Mouse (Mus musculus) natural killer cell, adult 2 months (primary cell): ENCODE measurements at regions not wholly inside any gene's neighbourhood (a gene's known extent, or its start where the extent isn't known, plus 50 kb on each side); places are given as distances from the start of the nearest gene placed in this dataset.

Experiments used
- DNase-seq, 2 experiments: peaks; one replicate each; pipeline ENCODE4 v3.0.0; 2022; ENCODE audit warnings: low spot score in 2 of 2

- DNase-seq = no peak
Measured at GRCm38 (mm10) chr14:25334186-25334585, 124.8 kb upstream of the Zmiz1 start.

GRCm38 (mm10) chr14:25336875-25337274 lies 122.1 kb upstream of the Zmiz1 start:
- no peak for DNase-seq

- DNase-seq = no peak
Measured at GRCm38 (mm10) chr14:25338404-25339051, 120.5 kb upstream of the Zmiz1 start.

- no peak for DNase-seq
Measured at GRCm38 (mm10) chr14:25340845-25341244, 118.1 kb upstream of the Zmiz1 start.

- no peak for DNase-seq
Measured at GRCm38 (mm10) chr14:25341848-25342427, 117.0 kb upstream of the Zmiz1 start.

GRCm38 (mm10) chr14:25342865-25343565 lies 116.0 kb upstream of the Zmiz1 start:
- no peak for DNase-seq

GRCm38 (mm10) chr14:25345995-25346394 lies 113.0 kb upstream of the Zmiz1 start:
- peak; percentile 41 to 62 for DNase-seq

- no peak for DNase-seq
Measured at GRCm38 (mm10) chr14:25346813-25347610, 112.0 kb upstream of the Zmiz1 start.

GRCm38 (mm10) chr14:25350282-25350964 lies 108.6 kb upstream of the Zmiz1 start:
- no peak for DNase-seq

GRCm38 (mm10) chr14:25353804-25354203 lies 105.2 kb upstream of the Zmiz1 start:
- DNase-seq = no peak

- no peak for DNase-seq
Measured at GRCm38 (mm10) chr14:25354288-25354850, 104.6 kb upstream of the Zmiz1 start.

- no peak for DNase-seq
Measured at GRCm38 (mm10) chr14:25357805-25358204, 101.2 kb upstream of the Zmiz1 start.

- DNase-seq = no peak
Measured at GRCm38 (mm10) chr14:25359824-25360294, 99.1 kb upstream of the Zmiz1 start.

GRCm38 (mm10) chr14:25360726-25361125 lies 98.3 kb upstream of the Zmiz1 start:
- DNase-seq = no peak

- no peak for DNase-seq
Measured at GRCm38 (mm10) chr14:25361129-25361528, 97.9 kb upstream of the Zmiz1 start.

- DNase-seq = no peak
Measured at GRCm38 (mm10) chr14:25362771-25363170, 96.2 kb upstream of the Zmiz1 start.

GRCm38 (mm10) chr14:25365226-25365800 lies 93.7 kb upstream of the Zmiz1 start:
- DNase-seq = no peak

GRCm38 (mm10) chr14:25366009-25366408 lies 93.0 kb upstream of the Zmiz1 start:
- DNase-seq = no peak

- DNase-seq = no peak
Measured at GRCm38 (mm10) chr14:25370306-25371020, 88.5 kb upstream of the Zmiz1 start.

- no peak for DNase-seq
Measured at GRCm38 (mm10) chr14:25371021-25371400, 88.0 kb upstream of the Zmiz1 start.
